Mouse (Mus musculus) embryonic facial prominence, embryonic 14.5 days (tissue): Measurements from ENCODE around the gene Plagl2. TPM values are rescaled to one million over a fixed set of nuclear protein-coding genes. Genes with fewer than 3 reads are reported as not detected.

Source experiments
- ATAC-seq: fragments of 200-750 bp; cut with Nextera tagmentation; 2 replicates; pipeline ENCODE4 v1.8.0; 2017; ENCODE audit warnings: low read depth, moderate number of reproducible peaks, moderate TSS enrichment
- DNase-seq: peaks from one replicate; pipeline ENCODE4 v3.0.0-alpha.2; 2015; ENCODE audit warnings: low spot score
- H3K27ac ChIP-seq: fragments of 300-500 bp; sonication (generic); replicated peaks from 2 replicates; pipeline ENCODE4 v1.5.1; 2014; ENCODE audit warnings: low read depth, mild to moderate bottlenecking, low read length, moderate library complexity
- H3K27me3 ChIP-seq: fragments of 300-500 bp; sonication (generic); replicated peaks from 2 replicates; pipeline ENCODE4 v1.6.1; 2014; ENCODE audit warnings: low read length; ENCODE audit not compliant: control insufficient read depth, insufficient read depth
- H3K36me3 ChIP-seq: fragments of 300-500 bp; sonication (generic); 2 replicates; pipeline ENCODE4 v1.6.1; 2014; ENCODE audit warnings: low read length, mixed read lengths; ENCODE audit not compliant: control insufficient read depth, insufficient read depth
- H3K4me1 ChIP-seq: fragments of 300-500 bp; sonication (generic); 2 replicates; pipeline ENCODE4 v1.6.1; 2014; ENCODE audit warnings: antibody characterized with exemption, low read length; ENCODE audit not compliant: control insufficient read depth, insufficient read depth
- H3K4me2 ChIP-seq: fragments of 300-500 bp; sonication (generic); 2 replicates; pipeline ENCODE4 v1.6.1; 2014; ENCODE audit warnings: low read depth, mild to moderate bottlenecking, low read length, moderate library complexity, mixed read lengths
- H3K4me3 ChIP-seq: fragments of 300-500 bp; sonication (generic); 2 replicates; pipeline ENCODE4 v1.5.1; 2014; ENCODE audit warnings: low read depth, mild to moderate bottlenecking, low read length
- H3K9ac ChIP-seq: fragments of 300-500 bp; sonication (generic); 2 replicates; pipeline ENCODE4 v1.6.1; 2014; ENCODE audit warnings: low read depth, mild to moderate bottlenecking, low read length, moderate library complexity, mixed read lengths
- H3K9me3 ChIP-seq: fragments of 300-500 bp; sonication (generic); 2 replicates; pipeline ENCODE4 v1.6.1; 2016; ENCODE audit warnings: low read length; ENCODE audit not compliant: control insufficient read depth
- WGBS: fragments of 180-500 bp; shearing (Covaris S2); extraction: QIAGEN DNeasy Blood & Tissue Kit; methylation state at CpG from one replicate; pipeline ENCODE4 v1.1.7; 2014; 5-methylcytosine and 5-hydroxymethylcytosine counted together
- polyA plus RNA-seq: library from polyadenylated mRNA; unstranded; fragments of >200 nt; fragmentation: Nextera tagmentation; extraction: Ambion mirVana; gene quantifications from 2 replicates; pipeline ENCODE4 v1.2.1, GENCODE M21; 2014

Gene Plagl2
- polyA plus RNA-seq, 1 experiment from 2014 or later, result 21.4 TPM

GRCm38 (mm10) chr2:153227959-153228358 is 13.3 kb downstream of the Plagl2 start:
- WGBS, result 93% methylated on average over 4 of the region's 4 CpGs
- DNase-seq (no peak), ATAC-seq (no peak)
- no peak overlapping the region for H3K9ac ChIP-seq
- H3K4me1 ChIP-seq, result peaks cover 3% of the 10 kb centered on the region; the same call in 1 of the 2 replicates
- H3K27me3 ChIP-seq, result no peaks in the 10 kb centered on the region
- H3K4me3 ChIP-seq, result no peak overlapping the region
- peaks cover 56% of the 10 kb centered on the region for H3K36me3 ChIP-seq
- H3K9me3 ChIP-seq, result no peaks in the 10 kb centered on the region
- no peak overlapping the region for H3K4me2 ChIP-seq
- no peak overlapping the region for H3K27ac ChIP-seq

- Histone ChIP-seq H3K9me3 (no peaks in the 10 kb centered on the region), H3K4me1 (peaks cover 3% of the 10 kb centered on the region; the same call in 1 of the 2 replicates), H3K27me3 (no peaks in the 10 kb centered on the region), H3K4me2 (peak overlapping the region; percentile 77), H3K4me3 (peak overlapping the region; percentile 63), H3K36me3 (peaks cover 35% of the 10 kb centered on the region), H3K27ac (peak overlapping the region; percentile 80), H3K9ac (peak overlapping the region; percentile 87)
- WGBS, result 13% methylated on average over 3 of the region's 3 CpGs
- no peak; the same call in 1 of the 2 replicates for ATAC-seq
- DNase-seq, result no peak
Observed at GRCm38 (mm10) chr2:153225595-153225953, 15.7 kb downstream of the Plagl2 start.

GRCm38 (mm10) chr2:153224946-153225594 is 16.2 kb downstream of the Plagl2 start, which contains the start of gene Tspyl3:
TSS of gene Tspyl3 (minus strand) at chr2:153225441.
- H3K9me3 ChIP-seq, result no peaks in the 10 kb centered on the region
- peak within 1 kb of the TSS; percentile 87 for H3K9ac ChIP-seq
- H3K36me3 ChIP-seq, result peaks cover 30% of the 10 kb centered on the region
- under 1% methylated on average over 28 of the region's 31 CpGs for WGBS
- peak within 1 kb of the TSS; percentile 63 for H3K4me3 ChIP-seq
- H3K4me1 ChIP-seq, result peaks cover 3% of the 10 kb centered on the region; the same call in 1 of the 2 replicates
- no peaks in the 10 kb centered on the region for H3K27me3 ChIP-seq
- peak within 1 kb of the TSS; percentile 77 for H3K4me2 ChIP-seq
- DNase-seq, result peak; percentile 72
- peak; percentile 84 for ATAC-seq
- H3K27ac ChIP-seq, result peak within 1 kb of the TSS; percentile 80

- ATAC-seq (no peak), DNase-seq (no peak)
- H3K4me3 ChIP-seq, result no peak overlapping the region
- H3K36me3 ChIP-seq, result 0 out of 2 replicates have a peak, but pooled peaks cover 6% of the 10 kb centered on the region
- H3K9me3 ChIP-seq, result no peaks in the 10 kb centered on the region
- H3K27ac ChIP-seq, result no peak overlapping the region
- no peak overlapping the region for H3K9ac ChIP-seq
- no peaks in the 10 kb centered on the region for H3K27me3 ChIP-seq
- peaks cover 3% of the 10 kb centered on the region; the same call in 1 of the 2 replicates for H3K4me1 ChIP-seq
- no peak overlapping the region for H3K4me2 ChIP-seq
- 94% methylated on average over 2 of the region's 2 CpGs for WGBS
Observed at GRCm38 (mm10) chr2:153222566-153222965, 18.7 kb downstream of the Plagl2 start.

GRCm38 (mm10) chr2:153222130-153222529 is 19.1 kb downstream of the Plagl2 start:
- Histone ChIP-seq H3K4me3 (no peak overlapping the region), H3K27ac (no peak overlapping the region), H3K9ac (no peak overlapping the region), H3K27me3 (no peaks in the 10 kb centered on the region), H3K4me2 (no peak overlapping the region), H3K36me3 (0 out of 2 replicates have a peak, but pooled peaks cover 2% of the 10 kb centered on the region), H3K9me3 (no peaks in the 10 kb centered on the region), H3K4me1 (peaks cover 3% of the 10 kb centered on the region; the same call in 1 of the 2 replicates)
- ATAC-seq (no peak), DNase-seq (no peak)

- H3K4me3 ChIP-seq, result no peak overlapping the region
- H3K36me3 ChIP-seq, result no peaks in the 10 kb centered on the region
- DNase-seq (no peak), ATAC-seq (no peak)
- no peaks in the 10 kb centered on the region for H3K9me3 ChIP-seq
- H3K27ac ChIP-seq, result no peak overlapping the region
- no peaks in the 10 kb centered on the region for H3K27me3 ChIP-seq
- H3K9ac ChIP-seq, result no peak overlapping the region
- H3K4me2 ChIP-seq, result no peak overlapping the region
- peaks cover 3% of the 10 kb centered on the region; the same call in 1 of the 2 replicates for H3K4me1 ChIP-seq
- WGBS, result 91% methylated on average over 4 of the region's 4 CpGs
Observed at GRCm38 (mm10) chr2:153221620-153222019, 19.6 kb downstream of the Plagl2 start.

GRCm38 (mm10) chr2:153218516-153218915 is 22.7 kb downstream of the Plagl2 start:
- H3K4me2 ChIP-seq, result no peak overlapping the region
- H3K27me3 ChIP-seq, result no peaks in the 10 kb centered on the region
- no peak for DNase-seq
- H3K9me3 ChIP-seq, result no peaks in the 10 kb centered on the region
- 84% methylated on average over 3 of the region's 3 CpGs for WGBS
- no peak overlapping the region for H3K4me3 ChIP-seq
- H3K27ac ChIP-seq, result no peak overlapping the region
- H3K36me3 ChIP-seq, result no peaks in the 10 kb centered on the region
- no peak for ATAC-seq
- H3K4me1 ChIP-seq, result no peaks in the 10 kb centered on the region
- no peak overlapping the region for H3K9ac ChIP-seq

- H3K9ac ChIP-seq, result no peak overlapping the region
- ATAC-seq (no peak), DNase-seq (no peak)
- H3K4me2 ChIP-seq, result no peak overlapping the region
- no peaks in the 10 kb centered on the region for H3K27me3 ChIP-seq
- WGBS, result 87% methylated on average over 10 of the region's 10 CpGs
- H3K9me3 ChIP-seq, result no peaks in the 10 kb centered on the region
- H3K4me3 ChIP-seq, result no peak overlapping the region
- H3K27ac ChIP-seq, result no peak overlapping the region
- no peaks in the 10 kb centered on the region for H3K4me1 ChIP-seq
- H3K36me3 ChIP-seq, result no peaks in the 10 kb centered on the region
Observed at GRCm38 (mm10) chr2:153217826-153218340, 23.3 kb downstream of the Plagl2 start.

- 72% methylated on average over 4 of the region's 4 CpGs for WGBS
- no peak for DNase-seq
Observed at GRCm38 (mm10) chr2:153215421-153215820, 25.8 kb downstream of the Plagl2 start.

More at GRCm38 (mm10) chr2:153215421-153215820, 25.8 kb downstream of the Plagl2 start:
- Histone ChIP-seq H3K4me1 (no peaks in the 10 kb centered on the region), H3K27me3 (no peaks in the 10 kb centered on the region), H3K9me3 (no peaks in the 10 kb centered on the region), H3K4me3 (no peak overlapping the region), H3K9ac (no peak overlapping the region), H3K4me2 (no peak overlapping the region), H3K27ac (no peak overlapping the region), H3K36me3 (0 out of 2 replicates have a peak, but pooled peaks cover 8% of the 10 kb centered on the region)
- ATAC-seq, result no peak
